Mouse (Mus musculus): ENCODE measurements around the gene Sipa1l2.

Sipa1l2 gene

DNA sequence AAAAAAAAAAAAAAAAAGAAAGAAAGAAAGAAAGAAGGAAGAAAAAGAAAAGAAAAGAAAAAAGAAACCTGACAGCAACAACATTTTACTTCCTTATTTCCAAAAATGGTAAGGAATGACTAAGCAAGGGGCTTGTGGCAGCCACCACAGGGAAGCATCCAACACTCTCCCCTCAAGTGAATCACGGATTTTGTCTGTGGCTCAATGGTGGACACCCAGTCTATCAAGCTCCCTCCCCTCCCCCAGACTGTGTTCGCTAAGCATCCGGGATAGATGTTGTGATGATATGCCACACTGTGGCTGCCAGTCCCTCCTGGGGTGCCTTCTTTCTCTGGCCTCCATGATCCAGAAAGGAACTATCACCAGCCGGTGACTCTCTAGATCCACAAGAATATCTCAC lies 6.5 kb upstream of the Sipa1l2 start:
- DNase-seq (ENCODE audit: low read depth), result no peak

DNA sequence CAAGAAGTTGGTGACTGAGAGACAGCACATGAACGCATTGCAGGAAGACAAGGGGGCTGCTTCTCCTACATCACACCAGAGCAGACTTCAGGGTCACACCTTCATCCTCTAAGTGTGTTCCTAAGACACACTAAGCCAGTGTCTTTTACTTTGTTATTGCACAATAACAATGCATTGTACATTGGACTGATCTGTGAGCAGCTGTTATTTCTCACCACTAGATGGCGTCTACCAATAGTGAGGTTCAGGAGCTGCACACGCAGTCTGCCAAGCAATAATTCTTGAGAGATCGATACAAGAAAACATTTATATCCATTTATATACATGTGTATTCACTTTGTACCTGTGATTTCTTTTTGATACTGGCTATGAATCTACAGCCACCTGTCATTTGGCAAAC lies 4.7 kb upstream of the Sipa1l2 start:
- peak; percentile 78 for DNase-seq (ENCODE audit: low read depth)

DNA sequence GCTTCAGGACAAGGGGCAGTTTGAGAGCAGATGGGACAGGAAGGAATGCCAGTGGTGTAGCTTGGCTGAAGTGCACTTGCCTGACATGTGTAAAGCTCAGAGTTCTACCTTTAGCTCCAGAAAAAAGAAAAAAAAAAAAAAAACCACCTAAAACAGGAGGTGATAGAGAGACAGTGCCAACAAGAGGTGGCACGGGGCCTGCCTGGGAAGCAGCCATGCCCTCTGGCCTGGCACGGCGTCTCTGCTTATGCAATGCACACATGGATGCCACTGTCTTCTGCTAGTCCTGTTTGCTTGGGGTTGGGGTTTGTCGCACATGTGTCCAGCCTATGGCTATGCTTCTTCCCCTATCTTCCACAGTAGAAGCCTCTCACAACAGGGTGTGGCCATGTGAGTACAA lies 2.6 kb upstream of the Sipa1l2 start:
- no peak for DNase-seq (ENCODE audit: low read depth)

DNA sequence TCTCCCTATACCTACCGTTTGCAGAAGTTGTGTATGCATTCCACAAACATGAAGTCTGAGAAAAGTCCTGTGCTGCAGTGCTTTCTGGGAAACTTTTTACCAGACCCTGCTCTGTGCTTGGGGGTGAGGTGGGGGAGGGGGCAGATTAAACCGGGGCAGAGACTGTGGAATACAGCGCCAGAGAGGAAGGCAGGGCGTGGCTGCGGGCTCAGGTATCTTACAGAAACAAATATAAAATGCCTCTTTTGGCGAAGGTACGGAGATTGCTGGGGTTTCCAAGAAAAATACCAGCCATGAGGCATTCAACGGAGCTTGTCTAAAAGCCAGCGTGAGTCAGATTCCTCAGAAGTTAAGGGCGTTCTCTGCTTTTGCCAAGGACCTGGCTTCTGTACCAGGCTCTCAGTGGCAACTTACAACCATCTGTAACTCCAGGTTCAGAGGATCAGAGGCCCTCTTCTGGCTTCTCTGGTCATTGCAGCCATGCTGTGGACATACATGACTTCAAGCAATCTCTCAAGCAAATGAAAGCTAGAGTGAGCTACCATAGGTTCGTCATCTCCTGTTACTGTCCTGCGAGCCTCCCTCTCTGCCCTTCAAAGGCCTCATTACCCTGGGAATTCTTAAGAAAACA lies 1.3 kb upstream of the Sipa1l2 start:
- peak; percentile 71 for DNase-seq (ENCODE audit: low read depth)

DNA sequence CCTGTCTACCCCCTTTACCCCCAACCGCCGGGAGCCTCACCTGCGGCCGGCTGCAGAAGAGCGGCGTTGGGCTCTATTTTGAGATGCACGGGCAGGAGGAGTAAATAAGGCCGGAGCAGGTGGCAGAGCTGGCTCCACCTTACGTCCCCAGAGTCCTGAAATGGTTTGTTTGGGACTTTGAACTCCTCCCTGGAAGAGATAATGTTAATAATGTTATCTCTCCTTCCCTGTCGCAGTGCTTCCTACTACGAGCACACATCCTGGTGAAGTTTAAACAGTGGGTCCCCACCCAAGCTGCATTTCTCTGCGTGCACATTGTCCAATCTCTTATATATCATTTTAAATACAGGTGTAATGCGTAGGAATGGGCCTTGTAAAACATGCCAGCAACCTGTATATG lies 781 bp upstream of the Sipa1l2 start:
- DNase-seq (ENCODE audit: low read depth), result no peak

DNA sequence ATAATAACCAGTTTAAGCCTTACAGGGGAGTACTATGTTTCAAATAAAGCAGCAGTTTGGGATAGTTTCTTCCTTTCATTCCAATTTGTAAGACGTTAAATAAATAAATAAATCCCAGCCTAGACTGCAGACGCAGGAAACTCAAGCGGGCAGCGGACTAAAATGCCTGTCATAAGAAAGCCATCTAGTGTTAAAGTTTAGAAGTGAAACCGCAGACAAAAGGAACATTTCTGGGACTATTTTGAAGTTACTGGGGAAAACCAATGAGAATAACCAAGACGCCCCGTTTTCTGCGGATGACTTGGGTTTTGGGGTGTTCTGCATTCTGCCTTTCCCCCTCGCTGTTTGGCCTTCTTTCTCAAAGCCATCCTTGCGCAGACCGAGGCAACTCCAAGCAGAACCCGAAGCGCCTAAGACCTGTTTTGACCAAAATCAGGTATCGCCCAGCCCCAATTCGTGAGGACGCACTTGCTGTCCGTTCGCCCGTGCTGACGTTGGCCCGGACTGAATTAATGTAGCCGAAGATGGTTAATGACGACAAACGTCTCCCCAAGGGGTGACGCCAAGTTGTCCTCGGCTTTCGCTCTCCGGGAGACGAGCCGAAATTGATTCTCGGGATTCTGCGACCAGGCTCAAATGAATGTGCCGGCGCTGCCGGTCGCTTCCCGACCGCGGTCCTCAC lies 616 bp downstream of the Sipa1l2 start:
- DNase-seq (ENCODE audit: low read depth), result peak; percentile 72

DNA sequence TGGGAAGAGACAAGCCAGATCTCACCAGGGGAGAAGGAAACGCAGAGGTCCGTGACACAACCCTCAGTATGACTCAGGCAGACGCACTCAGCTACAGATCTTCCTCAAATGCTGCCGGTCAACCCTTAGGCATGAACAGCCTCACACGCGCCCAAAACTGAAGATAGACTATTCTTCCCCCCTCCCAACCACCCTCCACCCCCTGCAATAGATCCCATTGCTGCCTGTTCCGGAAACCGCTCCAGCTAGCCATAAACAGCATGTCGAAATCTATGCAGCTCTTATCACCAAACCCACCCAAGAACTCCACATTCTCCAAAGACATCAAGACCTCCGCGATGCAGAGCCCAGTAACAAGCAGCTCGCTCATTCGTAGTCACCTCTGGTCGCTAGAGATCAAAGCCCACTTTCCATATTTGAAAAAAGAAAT lies 1.2 kb downstream of the Sipa1l2 start:
- peak; percentile 38 for DNase-seq (ENCODE audit: low read depth)

DNA sequence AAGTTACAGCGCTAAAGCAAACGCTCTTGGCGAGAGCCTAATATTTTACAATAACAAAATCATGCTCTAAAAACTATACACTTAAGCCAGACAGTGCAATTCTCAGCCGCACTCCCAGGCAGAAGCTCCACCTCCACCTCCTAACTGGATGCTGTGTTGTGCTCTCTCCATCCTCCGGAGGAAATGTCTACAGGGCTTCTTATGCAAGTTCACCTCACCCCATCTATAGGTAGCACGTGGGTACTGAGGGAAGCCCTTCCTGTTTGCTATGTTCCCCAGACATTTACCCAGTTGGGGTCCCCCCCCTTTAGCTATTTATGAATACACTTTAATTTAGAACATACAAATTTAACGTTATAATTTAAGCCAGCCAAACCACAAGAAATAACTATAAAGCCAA lies 2.0 kb downstream of the Sipa1l2 start:
- DNase-seq (ENCODE audit: low read depth), result peak; percentile 73

DNA sequence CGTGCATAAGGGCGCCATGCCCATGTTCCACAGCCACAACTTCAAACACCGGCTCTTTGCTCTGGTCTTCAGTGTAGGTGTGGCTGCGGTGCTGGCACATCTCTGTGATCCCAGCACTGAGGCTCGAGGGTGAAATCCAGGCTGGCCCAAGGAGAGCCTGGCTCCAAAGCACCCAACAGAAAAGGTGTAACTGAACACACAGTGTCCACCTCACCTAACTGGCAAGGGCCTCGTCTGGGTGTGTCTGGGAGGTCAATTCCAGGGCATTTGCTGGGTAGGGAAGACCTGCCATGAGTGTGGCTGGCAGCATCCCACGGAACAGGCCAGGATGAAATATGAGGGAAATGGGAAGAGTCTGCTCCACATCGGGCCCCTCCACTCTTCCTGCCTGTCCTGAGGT lies 6.7 kb downstream of the Sipa1l2 start:
- no peak for DNase-seq (ENCODE audit: low read depth)

DNA sequence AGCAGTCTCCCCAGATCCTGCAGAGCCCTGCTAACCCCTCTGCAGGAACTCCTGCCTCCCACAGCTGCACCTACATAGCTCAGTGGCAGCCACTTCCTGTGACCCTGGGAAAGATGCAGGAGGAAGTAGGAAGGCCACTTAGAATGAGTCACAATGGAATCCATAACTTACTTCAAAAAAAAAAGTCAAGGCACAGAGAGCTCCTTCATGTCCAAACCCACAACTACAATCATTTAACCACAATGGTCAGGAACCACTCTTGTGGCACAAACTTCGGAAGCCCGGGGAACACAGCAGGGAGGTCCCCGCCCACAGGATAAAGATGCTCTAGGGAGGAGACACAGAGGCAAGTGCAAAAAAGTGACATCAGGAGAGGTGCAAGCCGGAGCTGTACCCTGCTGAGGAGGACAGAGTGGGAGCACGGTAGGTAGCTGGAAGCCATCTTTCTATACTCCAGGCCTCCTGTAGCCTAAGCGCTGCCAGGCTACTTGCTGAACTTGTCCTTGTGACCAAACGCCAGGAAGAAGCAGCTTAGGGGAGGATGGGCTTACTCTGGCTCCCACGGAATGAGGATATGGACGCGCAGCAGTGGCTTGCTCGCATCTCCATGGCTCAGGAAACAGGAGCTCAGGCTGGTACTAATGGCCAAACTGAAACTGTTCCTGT lies 8.7 kb downstream of the Sipa1l2 start:
- peak; percentile 54 for DNase-seq (ENCODE audit: low read depth)

DNA sequence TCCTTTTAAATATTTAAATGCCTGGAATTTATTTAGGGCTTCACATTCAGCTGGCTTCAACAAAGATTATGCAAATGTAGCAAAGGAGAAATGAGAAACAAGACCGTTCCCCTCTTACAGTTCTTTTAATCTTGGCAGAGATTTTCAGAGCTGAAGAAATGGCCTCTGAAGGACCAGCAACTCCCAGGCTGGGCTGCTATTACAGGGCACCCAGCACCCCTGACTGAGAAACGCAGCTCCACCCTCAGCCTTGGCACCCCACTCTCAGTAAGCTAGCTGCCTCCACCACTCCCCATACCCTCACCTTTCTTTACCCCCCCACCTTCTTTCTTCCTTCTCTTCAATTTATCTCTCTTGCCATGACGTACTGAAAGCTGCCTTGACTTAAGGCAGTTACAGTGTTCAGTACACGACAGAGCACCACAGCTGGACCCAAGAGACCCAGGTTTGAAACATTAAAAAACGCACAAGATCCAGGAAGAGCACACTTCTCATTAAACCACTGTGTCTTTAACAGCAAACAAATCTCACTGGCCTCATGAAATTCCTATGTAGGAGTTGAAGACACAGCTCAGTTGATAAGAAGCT lies 10.4 kb downstream of the Sipa1l2 start:
- peak; percentile 34 for DNase-seq (ENCODE audit: low read depth)

DNA sequence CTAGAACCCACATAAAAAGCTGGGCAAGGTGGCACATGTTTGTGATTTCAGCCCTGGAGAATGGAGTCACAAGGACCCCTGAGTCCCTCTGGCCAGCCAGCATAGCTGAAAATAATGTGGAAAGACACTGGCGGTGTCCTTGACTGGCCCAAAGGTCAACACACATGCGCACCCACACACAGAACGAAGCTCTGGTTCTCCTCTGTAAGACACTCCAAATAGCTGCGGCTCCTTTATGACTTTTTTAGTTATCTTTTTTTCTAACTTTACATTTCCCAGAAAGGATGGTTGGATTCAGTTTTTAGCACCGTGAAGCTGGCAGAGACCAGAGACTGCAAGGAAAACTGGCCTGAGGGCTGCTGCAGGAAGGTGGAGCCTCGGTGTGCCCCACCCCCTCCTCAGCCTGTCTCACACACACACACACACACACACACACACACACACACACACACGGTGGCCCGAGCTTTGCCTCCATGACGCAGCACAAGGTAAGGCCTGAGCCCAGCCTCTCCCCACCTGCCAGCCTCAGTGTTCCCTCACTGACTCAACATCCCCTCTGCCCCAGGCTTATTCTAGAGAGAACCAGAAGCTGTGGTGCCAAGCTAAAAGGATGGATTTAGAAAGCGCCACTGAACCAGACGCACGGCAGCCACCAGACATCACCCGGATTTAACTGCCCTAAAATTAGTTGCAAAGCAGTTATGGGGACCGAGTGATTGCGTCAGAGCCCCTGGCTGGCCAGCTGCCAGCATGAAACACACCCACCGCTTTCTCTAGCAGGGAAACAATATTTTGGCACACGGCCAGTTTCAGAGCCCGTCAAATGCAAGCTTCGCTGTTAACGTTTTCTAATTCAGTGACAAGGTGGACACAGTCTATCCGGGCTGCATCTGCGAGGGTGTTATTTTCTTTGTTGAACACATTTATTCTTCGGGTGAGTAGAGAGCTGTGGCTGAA lies 11.2 kb downstream of the Sipa1l2 start:
- peak; percentile 90 for DNase-seq (ENCODE audit: low read depth)

DNA sequence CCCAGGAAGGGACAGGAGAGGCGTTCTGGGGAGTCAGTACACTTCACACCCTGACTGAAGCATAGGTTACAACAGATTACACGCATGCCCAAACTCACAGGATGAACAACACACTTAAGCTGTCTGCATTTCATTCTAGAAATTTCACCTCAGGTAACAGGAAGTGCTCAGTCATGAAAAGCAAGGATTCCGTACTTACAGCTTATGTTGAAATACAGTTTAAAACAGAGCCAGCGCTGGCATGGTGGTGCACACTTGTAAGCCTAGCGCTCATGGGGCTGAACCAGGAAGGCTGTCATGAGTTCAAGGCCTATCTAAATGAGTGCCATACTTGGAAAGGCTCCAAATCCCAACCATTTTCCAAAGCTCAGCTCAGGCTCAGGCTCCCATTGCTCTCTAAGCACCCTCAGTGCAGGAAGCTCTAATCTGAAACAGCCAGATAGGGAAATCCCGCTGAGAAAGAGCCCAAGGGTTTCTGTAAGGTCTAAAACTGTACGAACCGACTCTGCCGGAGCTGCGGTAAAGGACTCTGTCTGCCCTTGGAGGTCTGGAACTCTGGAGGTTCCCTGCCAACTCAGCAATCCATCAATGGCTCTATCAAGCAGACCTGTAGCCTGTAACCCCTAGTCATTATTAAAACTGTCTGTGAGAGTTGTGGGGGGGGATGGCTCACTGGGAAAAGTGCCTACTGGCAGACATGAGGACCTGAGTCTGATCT lies 12.1 kb downstream of the Sipa1l2 start:
- DNase-seq (ENCODE audit: low read depth), result peak; percentile 62

DNA sequence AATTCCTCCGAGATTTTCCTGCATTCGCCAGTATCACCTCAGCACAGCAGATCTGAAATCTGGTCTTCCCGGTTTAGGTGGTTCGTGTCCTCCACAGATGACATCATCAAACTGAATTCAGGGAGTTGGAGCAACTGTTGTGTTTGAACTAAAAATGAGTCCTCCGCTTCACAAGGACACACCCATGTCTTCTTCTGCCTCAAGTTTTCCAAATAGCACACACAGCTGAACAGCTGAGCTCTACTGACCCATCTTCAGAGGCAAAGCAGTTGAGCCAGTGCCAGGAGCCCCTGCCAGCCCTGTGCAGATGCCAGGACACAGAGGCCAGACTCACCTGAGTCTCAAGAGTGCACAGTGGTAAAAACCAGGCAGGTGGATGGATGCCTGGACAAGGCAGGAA lies 12.9 kb downstream of the Sipa1l2 start:
- DNase-seq (ENCODE audit: low read depth), result no peak

DNA sequence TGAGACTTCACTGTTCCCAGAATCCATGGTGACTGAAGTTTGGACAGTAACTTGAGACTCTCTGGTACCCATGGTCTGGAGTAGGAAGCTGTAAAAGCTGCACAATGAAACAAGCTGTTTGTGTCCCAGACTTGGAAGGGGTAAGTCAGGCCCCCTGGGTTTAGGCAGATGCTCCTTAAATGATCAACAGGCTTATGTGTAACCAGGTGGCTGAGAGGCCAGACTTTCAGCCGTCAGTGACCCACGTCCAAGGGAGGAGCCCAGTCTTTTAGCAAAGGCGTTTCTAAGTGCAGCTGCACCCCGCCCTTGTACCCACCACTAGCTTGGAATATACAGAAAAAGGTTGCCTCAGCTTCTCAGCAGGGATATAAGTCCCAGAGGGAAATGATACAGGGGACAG lies 19.0 kb downstream of the Sipa1l2 start:
- no peak for DNase-seq (ENCODE audit: low read depth)

DNA sequence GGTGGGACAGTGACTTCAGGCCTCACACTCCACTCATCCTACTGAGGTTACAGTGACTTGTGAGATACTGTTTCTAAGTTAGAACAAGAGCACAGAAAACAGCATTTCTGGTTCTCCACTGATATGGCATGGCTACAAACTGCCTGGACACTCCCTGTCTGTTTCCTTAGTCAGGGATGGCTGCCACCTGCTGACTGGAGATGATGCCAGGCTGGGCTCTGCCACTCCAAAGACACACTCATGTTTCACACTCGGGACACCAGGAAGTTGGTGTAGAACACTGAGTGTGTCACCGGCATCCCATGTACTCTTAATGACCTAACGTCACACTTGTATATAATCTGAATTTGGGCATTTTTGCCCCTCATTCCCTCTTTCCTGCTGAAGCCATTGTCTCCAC lies 22.3 kb downstream of the Sipa1l2 start:
- no peak for DNase-seq (ENCODE audit: low read depth)

DNA sequence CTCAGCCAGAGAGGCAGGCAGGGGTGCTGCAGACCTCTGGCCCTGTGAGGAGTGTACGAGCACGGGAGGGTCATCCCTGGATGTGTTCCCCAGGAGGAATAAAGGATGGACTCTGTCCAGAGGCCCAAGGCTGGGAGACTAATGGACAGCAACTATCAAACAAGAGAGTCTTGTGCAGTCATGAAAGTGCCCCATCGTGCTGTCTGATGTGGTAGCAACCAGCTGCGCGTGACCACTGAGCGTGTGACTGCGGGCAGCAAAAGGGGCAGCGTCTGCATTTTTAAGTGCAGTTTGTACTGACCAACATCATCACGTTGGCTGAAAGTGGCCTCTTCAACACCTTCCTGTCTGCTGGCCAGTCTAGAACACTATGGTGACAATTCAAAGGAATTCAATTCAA lies 23.7 kb downstream of the Sipa1l2 start:
- DNase-seq (ENCODE audit: low read depth), result no peak

DNA sequence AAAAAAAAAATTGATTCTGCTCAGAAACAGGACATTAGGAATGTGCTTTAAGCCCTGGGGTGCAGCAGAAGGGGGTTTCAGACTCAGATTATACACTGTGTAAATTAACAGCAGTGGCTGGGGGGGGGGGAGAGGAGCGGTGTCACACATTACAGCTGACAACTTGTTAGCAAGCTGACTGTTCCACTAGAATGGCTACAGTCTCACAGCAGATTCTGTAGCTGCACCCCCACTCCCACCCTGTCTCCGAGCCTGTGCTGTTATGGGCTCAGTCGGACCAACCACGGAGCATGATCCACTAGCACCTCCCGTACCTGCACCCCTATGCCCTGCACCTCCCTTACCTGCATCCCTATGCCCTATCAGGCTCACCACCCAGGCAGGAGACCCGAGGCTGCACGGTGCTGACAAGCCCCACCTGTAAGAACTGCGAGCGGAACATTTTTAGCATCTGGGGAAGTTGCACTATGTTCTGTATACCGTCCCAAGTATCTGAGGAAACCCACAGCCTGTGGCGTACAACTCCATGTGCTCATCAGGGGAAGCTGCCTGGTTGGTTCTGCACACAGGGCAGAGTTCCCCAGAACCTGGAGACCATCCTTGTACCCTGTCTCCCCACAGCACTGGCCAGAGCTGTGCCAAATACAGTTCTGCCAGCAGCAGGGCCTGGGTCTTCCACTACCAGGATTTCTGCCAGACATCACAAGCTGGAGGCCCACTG lies 26.6 kb downstream of the Sipa1l2 start:
- no peak for DNase-seq (ENCODE audit: low read depth)

DNA sequence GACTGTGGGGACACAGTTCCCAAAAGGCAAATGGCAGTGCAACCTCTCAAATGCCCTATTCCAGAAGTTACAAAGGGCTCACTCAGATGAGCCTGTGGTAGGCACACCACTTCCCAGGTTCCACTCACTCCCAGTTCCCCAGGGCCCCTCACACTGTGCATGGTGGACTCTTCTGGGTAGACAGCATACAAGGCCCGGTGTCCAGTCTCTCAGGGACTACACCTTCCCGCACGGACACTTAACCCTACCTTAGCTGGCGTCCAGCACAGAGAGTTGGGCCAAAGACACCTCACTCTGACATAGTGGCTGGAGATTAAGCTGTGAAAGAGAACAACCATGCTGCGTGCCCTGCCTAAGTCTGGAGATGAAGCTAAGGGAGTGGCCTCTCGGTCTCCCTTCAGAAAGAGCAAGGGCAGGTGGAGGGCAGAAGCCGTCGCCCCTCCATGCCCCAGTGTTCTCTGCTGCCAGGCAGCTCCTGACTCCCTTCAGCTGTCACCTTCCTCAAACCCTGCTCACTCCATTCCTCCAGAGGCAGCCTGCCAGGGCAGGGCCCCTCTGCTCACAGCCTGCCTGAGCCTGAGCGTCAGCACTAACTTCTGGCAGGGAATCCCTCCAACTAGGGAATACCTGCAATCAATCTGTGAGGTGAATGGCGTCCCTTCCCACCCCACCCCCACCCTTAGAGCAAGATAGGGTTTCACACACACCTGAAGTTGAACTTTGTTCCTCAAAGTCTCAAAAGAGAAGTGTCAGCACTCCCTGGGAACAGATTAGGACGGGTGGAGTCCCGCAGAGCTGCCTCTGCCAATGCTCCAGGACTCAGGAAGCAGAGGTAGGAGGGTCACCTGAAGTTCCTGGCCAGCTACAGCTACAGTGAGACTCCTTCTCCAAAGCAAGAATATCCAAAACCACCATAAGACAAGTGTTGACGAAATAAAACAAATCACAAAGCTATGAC lies 30.3 kb downstream of the Sipa1l2 start:
- no peak for DNase-seq (ENCODE audit: low read depth)
